ENCODE assay signal across 33 mouse cellular contexts in the genomic region with DNA sequence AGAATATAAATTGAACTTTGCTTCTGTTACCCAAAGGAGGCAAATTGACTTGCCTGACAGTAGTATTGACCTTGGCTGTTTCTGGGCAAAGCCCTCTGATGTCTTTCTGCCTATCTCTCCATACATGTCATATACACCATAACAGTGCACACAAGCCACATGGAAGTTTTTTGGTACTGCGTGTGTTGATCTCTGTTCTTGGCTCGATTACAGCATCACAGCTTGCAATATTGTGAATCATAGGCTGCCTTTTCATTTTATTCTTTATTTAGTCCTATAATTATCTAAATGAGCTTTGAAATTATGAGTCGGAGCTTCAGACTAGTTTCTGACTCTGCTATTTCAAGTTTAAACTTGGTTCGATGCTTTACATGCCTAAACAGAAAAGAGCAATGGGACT. TPM values are rescaled to one million over a fixed set of nuclear protein-coding genes. Genes with fewer than 3 reads are reported as not detected.
DNase-seq lines count a peak whose midpoint lies in the region; ATAC-seq and TF ChIP-seq lines count a peak whose summit lies in the region.
"Had no signal": no experiment of that assay in that cellular context is flagged by ENCODE, and none has a peak within 500 bp of the region (broad histone marks: within the 10 kb centered on the region; RNA-seq: fewer than 3 reads in every experiment).

No protein-coding gene starts in this region.

- no peaks in the 10 kb centered on the region for H3K27me3 ChIP-seq in forebrain, postnatal 0 days (ENCODE audit: insufficient read depth, low read length)
- no peaks in the 10 kb centered on the region for H3K27me3 ChIP-seq in forebrain, embryonic 13.5 days
- H3K27me3 ChIP-seq in hindbrain, embryonic 11.5 days (ENCODE audit: control insufficient read depth, insufficient read depth, low read length): no peaks in the 10 kb centered on the region
- H3K27me3 ChIP-seq: heart, embryonic 13.5 days; liver, embryonic 12.5 days; megakaryocyte, embryonic 14.5 days; midbrain, embryonic 12.5 days; neural tube, embryonic 12.5 days had no signal

- no peak overlapping the region for H3K4me3 ChIP-seq in forebrain, postnatal 0 days (ENCODE audit: low read depth, low read length)
- no peak overlapping the region for H3K4me3 ChIP-seq in forebrain, embryonic 13.5 days
- H3K4me3 ChIP-seq in layer of hippocampus, adult 2 months: no peak overlapping the region
- no peak overlapping the region for H3K4me3 ChIP-seq in hindbrain, embryonic 11.5 days (ENCODE audit: low read depth, low read length)
- H3K4me3 ChIP-seq: erythroblast, embryonic 14.5 days; heart, embryonic 13.5 days; hindbrain, embryonic 10.5 days; liver, embryonic 12.5 days; megakaryocyte, embryonic 14.5 days; midbrain, embryonic 12.5 days; myocyte; neural tube, embryonic 12.5 days had no signal

- H3K4me2 ChIP-seq in forebrain, postnatal 0 days (ENCODE audit: low read depth): no peak overlapping the region
- no peak overlapping the region for H3K4me2 ChIP-seq in forebrain, embryonic 13.5 days
- H3K4me2 ChIP-seq in hindbrain, embryonic 11.5 days (replicated peaks; ENCODE audit: low read depth, low read length): no peak overlapping the region
- H3K4me2 ChIP-seq: heart, embryonic 13.5 days; liver, embryonic 12.5 days; midbrain, embryonic 12.5 days; neural tube, embryonic 12.5 days had no signal

- H3K36me3 ChIP-seq in forebrain, postnatal 0 days (ENCODE audit: insufficient read depth): no peaks in the 10 kb centered on the region
- H3K36me3 ChIP-seq in forebrain, embryonic 13.5 days (ENCODE audit: poor library complexity, severe bottlenecking): no peaks in the 10 kb centered on the region
- H3K36me3 ChIP-seq in hindbrain, embryonic 11.5 days (ENCODE audit: control insufficient read depth, insufficient read depth, low read length): no peaks in the 10 kb centered on the region
- H3K36me3 ChIP-seq: heart, embryonic 13.5 days; hindbrain, embryonic 10.5 days; liver, embryonic 12.5 days; midbrain, embryonic 12.5 days; neural tube, embryonic 12.5 days had no signal

- no peaks in the 10 kb centered on the region for H3K9me3 ChIP-seq in forebrain, postnatal 0 days (ENCODE audit: low read length)
- H3K9me3 ChIP-seq in forebrain, embryonic 13.5 days (replicated peaks): no peaks in the 10 kb centered on the region
- no peaks in the 10 kb centered on the region for H3K9me3 ChIP-seq in hindbrain, embryonic 11.5 days (ENCODE audit: control insufficient read depth, low read length)
- H3K9me3 ChIP-seq: heart, embryonic 13.5 days; hindbrain, embryonic 10.5 days; liver, embryonic 12.5 days; megakaryocyte, embryonic 14.5 days; midbrain, embryonic 12.5 days; neural tube, embryonic 12.5 days had no signal

- no peak overlapping the region for H3K27ac ChIP-seq in forebrain, postnatal 0 days (ENCODE audit: low read depth, low read length)
- H3K27ac ChIP-seq in forebrain, embryonic 13.5 days: no peak overlapping the region
- H3K27ac ChIP-seq in layer of hippocampus, adult 2 months: peak overlapping the region; percentile 82
- no peak overlapping the region for H3K27ac ChIP-seq in hindbrain, embryonic 11.5 days (ENCODE audit: low read depth, low read length)
- H3K27ac ChIP-seq: heart, embryonic 13.5 days; hindbrain, embryonic 10.5 days; kidney, postnatal 0 days; liver, embryonic 12.5 days; midbrain, embryonic 12.5 days; neural tube, embryonic 12.5 days; stomach, postnatal 0 days had no signal

- no peaks in the 10 kb centered on the region for H3K4me1 ChIP-seq in forebrain, postnatal 0 days (ENCODE audit: insufficient read depth)
- H3K4me1 ChIP-seq in forebrain, embryonic 13.5 days: no peaks in the 10 kb centered on the region
- no peaks in the 10 kb centered on the region for H3K4me1 ChIP-seq in hindbrain, embryonic 11.5 days (replicated peaks; ENCODE audit: control insufficient read depth, insufficient read depth, low read length)
- H3K4me1 ChIP-seq: heart, embryonic 13.5 days; hindbrain, embryonic 10.5 days; liver, embryonic 12.5 days; megakaryocyte, embryonic 14.5 days; midbrain, embryonic 12.5 days; neural tube, embryonic 12.5 days had no signal

- TF ChIP-seq CTCF in forebrain, postnatal 0 days (IDR thresholded peaks at IDR 0.05; ENCODE audit: low read depth): no peak; the same call in 1 of the 2 replicates
- no peak for TF ChIP-seq CTCF in layer of hippocampus, adult 2 months (conservative IDR thresholded peaks at IDR 0.05)

- H3K9ac ChIP-seq in forebrain, postnatal 0 days: no peak overlapping the region
- no peak overlapping the region for H3K9ac ChIP-seq in forebrain, embryonic 13.5 days
- H3K9ac ChIP-seq in hindbrain, embryonic 11.5 days (ENCODE audit: low read depth, low read length): no peak overlapping the region
- H3K9ac ChIP-seq: heart, embryonic 13.5 days; liver, embryonic 12.5 days; liver, postnatal 0 days; midbrain, embryonic 12.5 days; neural tube, embryonic 12.5 days had no signal

- ATAC-seq in forebrain, postnatal 0 days: peak; percentile 88
- no peak; the same call in 1 of the 2 replicates for ATAC-seq in forebrain, embryonic 13.5 days
- ATAC-seq in hindbrain, embryonic 11.5 days (ENCODE audit: low FRiP score): no peak
- ATAC-seq: CD4-positive, CD25-positive, alpha-beta regulatory T cell, adult 4 months; hindbrain, embryonic 16.5 days; liver, embryonic 12.5 days; liver, postnatal 0 days had no signal

- 51% methylated on average over 4 of the region's 4 CpGs for WGBS in forebrain, postnatal 0 days
- WGBS in forebrain, embryonic 13.5 days: 88% methylated on average over 4 of the region's 4 CpGs
- 91% methylated on average over 4 of the region's 4 CpGs for WGBS in hindbrain, embryonic 11.5 days

- DNase-seq in forebrain, postnatal 0 days: peak; percentile 84
- peak; percentile 74 for DNase-seq in brain, adult 2 months (ENCODE audit: low read depth, low spot score)
- DNase-seq in layer of hippocampus, adult 2 months (ENCODE audit: low spot score in 2 of 2): peak; percentile 59 to 71
- peak; percentile 67 for DNase-seq in telencephalon, adult 2 months (ENCODE audit: low read depth, low spot score)
- no peak for DNase-seq in hindbrain, embryonic 11.5 days (ENCODE audit: low spot score)
- no peak for DNase-seq in kidney, adult 8-10 months
- DNase-seq: adrenal gland, postnatal 25 days; cerebellum, adult 2 months; cerebellum, postnatal 14 days; gastrocnemius, postnatal 10 days; heart, postnatal 14 days; kidney, adult 2 months; left cerebral cortex, postnatal 4 days; liver, postnatal 0 days; lung, postnatal 36 days; right cerebral cortex, postnatal 4 days; thymus, adult 2 months; thymus, postnatal 36 days had no signal

RNA-seq across cellular contexts. Expression of a gene that starts 10.5 kb away (rescaled TPM):
- total RNA-seq in forebrain, postnatal 0 days (2014; rRNA removed): 24.3 and 30.4 TPM in 2 replicates
- 17.8 and 18.1 TPM in 2 replicates for polyA plus RNA-seq in forebrain, postnatal 0 days (2015; fragmentation: Nextera tagmentation; extraction: Ambion mirVana)
- 12.3 and 12.6 TPM in 2 replicates for polyA plus RNA-seq in forebrain, embryonic 13.5 days (2015; fragmentation: Nextera tagmentation; extraction: Ambion mirVana)
- total RNA-seq in layer of hippocampus, adult 2 months (2021): 10 to 100 TPM; 34.4 to 35.2 TPM
- polyA plus RNA-seq in hindbrain, embryonic 11.5 days (2014; fragmentation: Nextera tagmentation; extraction: Ambion mirVana): 2.4 and 4.6 TPM in 2 replicates
- total RNA-seq: heart, postnatal 14 days had no signal
- polyA plus RNA-seq: CD4-positive, CD25-positive, alpha-beta regulatory T cell, adult 4 months; erythroblast, embryonic 14.5 days; large intestine, adult 2 months; liver, embryonic 12.5 days; liver, postnatal 0 days; myocyte; spleen, adult 2 months; thymus, adult 2 months had no signal

Comparison
In these comparisons a context has a peak if more than half of its experiments do, and no peak if none do; other contexts are left out.
1. DNase-seq: peak in forebrain, postnatal 0 days (single experiment), brain, adult 2 months (single experiment), layer of hippocampus, adult 2 months (2 of 2) and telencephalon, adult 2 months (single experiment); none in hindbrain, embryonic 11.5 days (single experiment) and kidney, adult 8-10 months (0 of 2).